Mouse (Mus musculus) Patski (cell line): Measurements from ENCODE around the gene C2cd4a. TPM values are rescaled to one million over a fixed set of nuclear protein-coding genes. Genes with fewer than 3 reads are reported as not detected.

ENCODE experiments used
- ATAC-seq: fragments of 100-300 bp; one replicate; pipeline ENCODE4 v1.8.0; 2021
- CTCF ChIA-PET: fragments of 350-600 bp; sonication (Branson Sonifier 250); formaldehyde crosslinking; loops from one replicate; lab custom pipeline; 2022; ENCODE audit warnings: inconsistent platforms; lab: Charles Lee
- POLR2A ChIA-PET: fragments of 350-600 bp; sonication (Branson Sonifier 250); formaldehyde crosslinking; loops from one replicate; lab custom pipeline; 2022; ENCODE audit warnings: antibody characterized with exemption, inconsistent platforms; lab: Charles Lee
- DNase-seq: peaks from one replicate; pipeline ENCODE4 v3.0.0-alpha.2; 2011; ENCODE audit warnings: low read depth, low spot score
- H3K27me3 ChIP-seq: fragments of 371-371 bp; one replicate; pipeline ENCODE4 v1.5.1; 2021
- CTCF ChIP-seq: fragments of 100-300 bp; IDR thresholded peaks from one replicate; pipeline ENCODE4 v1.5.1; 2021
- in situ Hi-C: fragments of 300-500 bp; cut with MboI; formaldehyde crosslinking; loops from 3 replicates; pipeline ENCODE4 v1.11.1; 2018; ENCODE audit warnings: low pct_unique_long_range_greater_than_20kb, mixed read lengths
- polyA plus RNA-seq: library from polyadenylated mRNA; unstranded; gene quantifications from one replicate; pipeline ENCODE4 v1.2.3, GENCODE M21; 2021

The C2cd4a gene
- polyA plus RNA-seq, 1 experiment from 2014 or later: 0.35 TPM

- ATAC-seq: no peak
- POLR2A ChIA-PET: no interaction called here
- no peak for DNase-seq
- CTCF ChIA-PET: no interaction called here
- in situ Hi-C loops: no loop called here
- peaks cover 14% of the 10 kb centered on the region for H3K27me3 ChIP-seq
- no peak for TF ChIP-seq CTCF
Measured at GRCm38 (mm10) chr9:67817898-67818667, 14.0 kb downstream of the C2cd4a start.

DNA sequence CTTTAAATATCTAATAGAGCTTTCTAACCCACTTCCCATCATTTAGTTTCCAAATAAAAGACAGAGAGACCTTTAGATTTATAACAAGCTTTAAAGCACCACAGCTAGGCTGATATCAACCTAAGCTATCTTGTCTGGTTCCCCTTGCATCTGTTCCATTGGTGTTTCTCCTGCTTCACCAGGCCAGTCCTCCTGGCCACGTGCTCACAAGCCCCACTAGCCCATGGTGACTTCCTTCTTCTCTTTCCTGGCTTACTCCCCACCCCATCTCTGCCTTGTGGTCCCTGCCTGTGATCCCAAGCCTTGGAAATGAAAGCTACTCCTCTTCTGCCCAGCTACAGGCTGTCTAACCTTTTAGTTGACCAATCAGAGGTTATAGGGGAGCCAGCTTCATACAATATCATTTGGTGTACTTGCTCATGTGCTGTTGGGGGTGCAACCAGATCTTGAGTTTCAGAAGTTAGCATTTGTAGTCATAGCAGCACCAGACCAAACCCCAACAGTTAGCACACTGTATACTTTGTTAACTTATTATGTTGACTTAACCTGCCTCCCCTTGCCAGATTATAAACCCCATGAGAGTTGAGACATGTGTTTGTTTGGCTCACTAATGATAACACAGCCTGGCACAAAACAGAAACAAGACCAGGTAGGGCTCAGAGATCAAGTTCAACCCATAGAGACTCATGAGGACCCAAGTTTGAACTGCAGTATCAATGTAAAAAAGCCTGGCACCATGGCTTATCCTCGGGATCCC lies 15.8 kb downstream of the C2cd4a start:
- no peak for TF ChIP-seq CTCF
- ChIA-PET POLR2A (no interaction called here), CTCF (no interaction called here)
- ATAC-seq (no peak), DNase-seq (no peak)
- in situ Hi-C loops: no loop called here
- H3K27me3 ChIP-seq: peaks cover 14% of the 10 kb centered on the region

DNA sequence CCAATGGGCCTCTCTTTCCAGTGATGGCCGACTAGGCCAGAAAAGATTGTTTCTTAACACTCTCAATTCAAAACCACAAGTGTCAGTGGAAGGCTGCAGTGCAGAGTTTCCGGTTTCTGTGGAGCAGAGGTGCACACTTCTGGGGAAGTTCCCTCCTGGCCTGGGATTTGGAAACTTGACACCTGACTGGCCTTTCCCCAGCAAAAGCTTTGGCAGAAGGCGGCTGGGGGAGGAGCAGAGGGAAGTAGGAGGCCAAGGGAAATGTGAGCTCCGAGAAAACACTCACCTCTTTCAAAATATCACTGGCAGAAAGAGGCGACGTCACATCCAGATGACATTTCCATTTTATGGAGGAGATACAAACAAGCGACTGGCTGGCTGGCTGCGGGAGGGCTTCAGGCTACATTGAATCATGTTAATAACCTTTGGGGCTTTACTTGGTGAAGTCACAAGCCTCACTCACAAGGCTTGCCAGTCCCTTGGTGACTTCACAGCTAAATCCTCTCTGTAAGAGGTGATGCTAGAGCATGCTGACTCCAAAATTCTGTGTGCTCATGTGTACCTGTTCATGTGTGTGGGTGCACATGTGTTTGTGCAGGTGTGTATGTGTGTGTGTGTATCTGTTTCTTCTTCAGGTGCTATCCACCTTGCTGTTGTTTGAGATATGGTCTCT lies 18.3 kb downstream of the C2cd4a start:
- in situ Hi-C loops: no loop called here
- CTCF ChIA-PET: interaction anchor here (1.4 to 2.5 kb wide), 2 partner anchors 14 kb away, joined by 5 to 7 read pairs; no protein-coding TSS in a partner anchor

DNA sequence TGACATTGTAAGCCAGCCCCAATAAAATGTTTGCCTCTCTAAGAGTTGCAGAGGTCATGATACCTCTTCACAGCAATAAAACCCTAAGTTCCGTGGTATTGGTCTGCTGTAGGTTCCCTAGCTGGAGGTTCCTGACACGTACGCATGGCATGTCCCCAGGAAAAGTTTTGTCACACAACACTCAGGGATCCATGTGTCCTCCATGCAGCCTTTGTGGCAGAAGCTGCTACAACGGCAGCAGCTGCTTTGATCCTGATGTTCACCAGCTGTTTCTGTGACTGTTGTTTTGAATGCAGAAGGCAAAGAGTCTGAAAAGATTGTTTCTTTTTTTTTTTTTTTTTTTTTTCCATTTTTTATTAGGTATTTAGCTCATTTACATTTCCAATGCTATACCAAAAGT lies 19.0 kb downstream of the C2cd4a start:
- POLR2A ChIA-PET: no interaction called here
- in situ Hi-C loops: no loop called here
- ATAC-seq (no peak), DNase-seq (no peak)
- peaks cover 19% of the 10 kb centered on the region for H3K27me3 ChIP-seq
- TF ChIP-seq CTCF: no peak
- CTCF ChIA-PET: interaction anchor here (1.4 to 2.5 kb wide), 2 partner anchors 13 to 15 kb away, joined by 5 to 7 read pairs; no protein-coding TSS in a partner anchor

More for the DNA sequence above, 18.3 kb downstream of the C2cd4a start:
- H3K27me3 ChIP-seq: peaks cover 15% of the 10 kb centered on the region
- POLR2A ChIA-PET: no interaction called here
- peak; percentile 44 for DNase-seq
- TF ChIP-seq CTCF: no peak
- ATAC-seq: peak; percentile 31

DNA sequence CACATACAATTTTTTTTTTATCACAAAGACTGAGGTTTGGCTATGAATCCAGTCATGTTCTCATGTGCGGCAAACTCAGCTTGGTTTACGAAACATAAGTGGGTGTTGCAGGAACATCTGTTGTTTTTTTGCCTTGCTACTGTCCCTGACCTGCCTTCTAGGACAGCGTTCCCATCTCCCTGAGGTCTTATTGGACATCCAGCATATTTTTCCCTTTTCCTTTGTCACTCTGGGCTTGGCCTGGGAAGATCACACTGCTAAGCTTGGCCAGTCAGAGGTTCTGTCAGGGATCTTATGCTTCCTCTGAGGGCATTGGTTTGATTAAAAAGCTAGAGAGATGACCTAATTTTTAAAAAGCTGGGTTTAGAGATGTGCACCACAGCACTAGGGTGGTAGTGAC lies 21.0 kb downstream of the C2cd4a start:
- ChIA-PET CTCF (interaction anchor here (1.6 to 2.5 kb wide), 2 partner anchors 9 to 11 kb away, joined by 6 to 7 read pairs; no protein-coding TSS in a partner anchor), POLR2A (no interaction called here)
- TF ChIP-seq CTCF: no peak
- H3K27me3 ChIP-seq: peaks cover 24% of the 10 kb centered on the region
- in situ Hi-C loops: no loop called here
- DNase-seq (no peak), ATAC-seq (no peak)

GRCm38 (mm10) chr9:67810527-67810926 lies 21.6 kb downstream of the C2cd4a start:
- DNase-seq: no peak
- ChIA-PET POLR2A (no interaction called here), CTCF (no interaction called here)
- no peak for ATAC-seq
- peaks cover 26% of the 10 kb centered on the region for H3K27me3 ChIP-seq
- in situ Hi-C loops: no loop called here
- TF ChIP-seq CTCF: peak; percentile 44

GRCm38 (mm10) chr9:67807000-67807399 lies 25.1 kb downstream of the C2cd4a start:
- in situ Hi-C loops: loop anchor here (10.0 kb wide), 1 partner anchor 122 kb away; no protein-coding TSS in a partner anchor
- TF ChIP-seq CTCF: no peak
- ChIA-PET CTCF (no interaction called here), POLR2A (no interaction called here)
- DNase-seq (no peak), ATAC-seq (no peak)
- H3K27me3 ChIP-seq: peaks cover 50% of the 10 kb centered on the region

DNA sequence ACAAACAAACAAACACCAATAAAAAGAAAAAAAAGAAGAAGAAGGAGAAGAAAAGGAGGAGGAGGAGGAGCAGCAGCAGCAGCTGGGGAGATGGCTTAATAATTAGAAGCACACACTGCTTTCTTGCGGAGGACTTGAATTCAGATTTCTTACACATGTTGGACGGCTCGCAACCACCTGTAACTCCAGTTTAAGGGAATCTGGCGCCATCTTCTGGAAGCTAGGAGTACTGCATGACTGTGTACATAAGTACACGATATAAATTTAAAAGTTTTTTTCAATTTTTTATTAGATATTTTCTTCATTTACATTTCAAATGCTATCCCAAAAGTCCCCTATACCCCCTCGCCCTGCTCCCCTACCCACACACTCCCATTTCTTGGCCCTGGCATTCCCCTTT lies 29.9 kb downstream of the C2cd4a start:
- peaks cover 33% of the 10 kb centered on the region for H3K27me3 ChIP-seq
- ChIA-PET POLR2A (interaction anchor here (0.9 kb wide), 1 partner anchor 43 kb away, joined by 3 read pairs; the partner anchor contains the start of gene C2cd4b), CTCF (interaction anchor here (1.0 to 2.1 kb wide), 4 partner anchors 10 to 90 kb away, joined by 3 to 6 read pairs (median 4); partner anchors contain the start of gene C2cd4b)
- in situ Hi-C loops: loop anchor here (10.0 kb wide), 1 partner anchor 117 kb away; no protein-coding TSS in a partner anchor
- DNase-seq (no peak), ATAC-seq (no peak)
- TF ChIP-seq CTCF: peak; percentile 75

DNA sequence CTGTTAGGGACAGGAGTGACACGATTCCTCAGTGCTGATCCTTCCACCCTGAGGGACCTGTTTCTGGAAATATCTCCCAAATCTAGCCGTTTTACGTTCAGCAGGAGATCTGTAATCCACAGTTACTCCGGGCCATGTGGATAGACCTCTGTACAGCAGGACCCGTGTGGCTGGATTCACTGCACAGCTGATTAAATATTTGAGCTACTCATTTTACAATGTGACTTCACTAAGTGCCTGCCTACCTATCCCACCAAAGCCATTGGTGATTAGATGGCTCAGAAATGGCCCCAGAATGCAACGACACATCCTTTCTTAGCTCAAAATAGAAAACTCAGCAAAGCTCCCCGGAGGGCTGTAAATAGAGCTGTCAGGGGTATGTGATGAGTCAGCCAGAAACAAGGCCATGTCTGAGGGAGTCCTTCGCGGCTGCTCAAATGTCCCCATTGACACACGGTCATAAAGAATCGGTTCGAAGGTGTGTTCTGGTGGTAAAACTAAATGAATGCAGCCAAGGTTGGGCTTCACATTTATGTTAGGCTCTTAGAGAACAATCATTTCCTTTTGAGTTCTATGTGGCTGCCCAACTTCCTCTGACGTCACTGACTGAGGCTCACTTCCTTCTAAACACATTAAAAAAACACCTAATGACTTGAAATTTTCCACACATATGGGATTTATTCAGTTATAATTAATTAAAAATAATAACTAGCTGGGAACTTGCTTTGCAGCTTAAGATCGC lies 32.9 kb downstream of the C2cd4a start:
- TF ChIP-seq CTCF: no peak
- ChIA-PET POLR2A (no interaction called here), CTCF (interaction anchor here (1.1 to 2.5 kb wide), 3 partner anchors 9 to 40 kb away, joined by 4 to 7 read pairs (median 5); partner anchors contain the start of gene C2cd4b)
- no peak for ATAC-seq
- in situ Hi-C loops: loop anchor here (5.0 kb wide), 1 partner anchor 42 kb away; the partner anchor contains the start of gene C2cd4b
- peaks cover 25% of the 10 kb centered on the region for H3K27me3 ChIP-seq
- no peak for DNase-seq
